Mouse (Mus musculus) heart, adult 8-10 months (tissue): ENCODE data around the gene Klk1b4. TPM values are rescaled to one million over a fixed set of nuclear protein-coding genes. Genes with fewer than 3 reads are reported as not detected.

Experiments used
- DNase-seq: peaks from one replicate; pipeline ENCODE4 v3.0.0; 2022; ENCODE audit warnings: low spot score
- total RNA-seq, 4 experiments: library from RNA; stranded (reverse); gene quantifications; 2 replicates each; pipeline ENCODE4 v1.2.4; 2022

Gene Klk1b4
- total RNA-seq, 4 experiments from 2014 or later: not detected

DNA sequence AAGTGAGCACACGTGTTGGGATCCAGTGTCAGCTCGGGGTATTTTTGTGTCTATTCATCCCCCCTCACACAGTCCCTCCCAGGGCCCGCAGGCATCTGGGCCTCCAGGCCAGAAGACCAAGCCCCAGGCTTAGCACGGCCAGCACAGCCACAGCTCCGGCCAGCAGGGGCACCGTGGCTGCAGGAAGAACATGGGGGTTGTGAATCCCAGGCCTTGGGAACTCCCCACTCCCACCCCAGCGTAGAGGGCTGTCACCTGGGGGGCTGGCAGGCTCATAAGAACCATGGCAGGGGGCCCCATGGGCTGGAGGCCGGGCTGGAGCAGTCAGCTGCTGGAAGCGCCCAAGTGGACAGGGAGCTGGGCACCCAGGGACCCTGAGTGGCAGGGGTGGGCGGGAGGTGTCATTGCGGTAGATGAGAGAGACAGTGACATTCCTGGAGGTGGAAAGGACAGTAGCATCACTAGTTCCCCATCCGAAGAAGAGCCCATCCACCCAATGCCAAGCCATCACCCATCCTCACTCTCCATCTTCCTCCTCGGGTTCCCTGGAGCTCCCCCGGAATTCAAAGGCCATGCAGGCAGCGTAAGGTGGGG lies 45.9 kb downstream of the Klk1b4 start:
- DNase-seq: no peak

DNA sequence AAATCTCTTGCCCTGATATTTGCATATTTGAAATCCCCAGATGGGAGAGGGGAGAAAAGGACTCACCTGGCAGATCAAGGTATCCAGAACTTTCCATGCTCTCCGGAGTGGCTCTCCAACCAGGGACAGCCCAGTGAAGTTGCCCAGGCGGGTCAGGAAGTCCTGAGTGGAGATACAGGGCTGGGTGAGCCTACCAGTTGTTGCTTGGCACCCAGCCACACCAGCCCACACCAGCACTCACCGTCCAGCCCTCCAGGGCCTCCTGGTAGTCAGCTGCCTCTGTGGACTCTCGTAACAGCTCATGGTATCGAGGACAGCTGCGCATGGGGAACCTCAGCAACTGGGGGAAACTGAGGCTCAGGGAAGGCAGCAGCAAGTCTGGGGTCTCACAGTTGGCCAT lies 47.7 kb downstream of the Klk1b4 start:
- no peak for DNase-seq

DNA sequence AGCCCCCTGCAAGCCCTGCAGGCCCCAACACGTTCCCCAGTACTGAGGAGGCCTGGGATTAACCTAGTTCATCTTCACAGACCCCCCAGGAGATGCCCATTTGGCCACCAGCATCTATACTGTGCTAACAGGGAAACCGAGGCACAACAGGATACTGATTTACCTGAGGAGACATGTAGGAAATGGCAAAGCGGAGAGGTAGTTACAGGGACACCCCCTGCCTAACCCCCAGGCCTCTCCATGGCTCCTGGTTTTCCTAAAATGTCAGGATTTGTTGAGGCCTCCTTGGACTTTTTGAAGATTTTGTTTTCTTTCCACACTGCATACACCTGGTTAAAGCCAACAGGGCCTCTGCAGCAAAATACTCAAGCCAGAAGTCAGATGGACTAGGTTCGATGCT lies 50.0 kb downstream of the Klk1b4 start, which contains the start of gene Acp4:
Acp4 (minus strand) TSS at position 101 of the 400 bp plus-strand sequence.
- no peak for DNase-seq

DNA sequence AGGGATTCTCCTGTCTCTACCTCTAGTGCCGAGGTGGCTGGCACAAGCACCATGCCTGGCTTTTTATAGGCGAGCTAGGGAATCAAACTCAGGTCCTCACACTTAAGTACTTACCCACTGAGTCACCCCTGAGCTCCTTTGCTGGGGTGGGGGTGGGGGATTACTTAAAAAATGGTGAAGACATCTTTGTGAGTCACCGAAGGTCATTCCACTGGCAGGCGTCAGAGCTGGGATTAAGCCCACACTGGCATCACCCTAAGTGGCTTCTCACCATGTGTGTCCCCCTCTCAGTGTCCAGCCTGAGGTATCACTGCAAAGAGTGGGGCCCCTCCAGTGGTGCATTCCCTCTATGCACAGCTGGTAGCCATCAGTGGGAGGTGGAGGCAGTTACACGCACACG lies 53.2 kb downstream of the Klk1b4 start:
- no peak for DNase-seq

DNA sequence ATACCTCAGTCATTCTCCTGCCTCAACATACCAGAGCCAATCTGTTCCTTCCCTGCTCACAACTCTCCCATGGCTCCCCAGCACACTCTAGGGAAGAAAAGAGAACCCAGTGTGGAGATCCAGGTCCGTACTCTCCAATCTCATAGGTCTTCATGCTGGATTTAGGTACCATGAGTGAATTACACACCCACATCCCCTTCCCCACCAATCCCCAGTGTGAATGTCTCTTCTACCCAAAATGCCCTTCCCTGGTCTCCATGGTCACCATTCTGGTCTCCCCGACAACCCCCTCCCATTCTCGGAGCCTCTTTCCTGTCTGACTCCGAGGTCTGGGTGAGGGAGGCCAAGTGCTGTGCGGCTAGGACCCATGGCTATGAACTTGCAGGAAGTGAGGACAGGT lies 53.9 kb downstream of the Klk1b4 start, which contains the start of gene Gm15517:
Gm15517 (plus strand) TSS at position 301 of the 400 bp plus-strand sequence.
- no peak for DNase-seq

Other genes starting within 250 kb of the Klk1b4 start
- gene Klk1b1, start 240.7 kb upstream of the Klk1b4 start, total RNA-seq: not detected
- not detected for gene Klk1b9, start 231.4 kb upstream of the Klk1b4 start, total RNA-seq
- gene Klk1b11, start 211.6 kb upstream of the Klk1b4 start, total RNA-seq: not detected
- 1 to 10 TPM; 1.7 to 7.4 (median 4.1) TPM for gene Klk1b26, start 195.3 kb upstream of the Klk1b4 start, total RNA-seq
- not detected for gene Klk1b27, start 155.1 kb upstream of the Klk1b4 start, total RNA-seq
- not detected for gene Klk1b21, start 105.1 kb upstream of the Klk1b4 start, total RNA-seq
- not detected for gene Klk1b22, start 94.8 kb upstream of the Klk1b4 start, total RNA-seq
- not detected for gene Klk1b16, start 70.7 kb upstream of the Klk1b4 start, total RNA-seq
- gene Klk1b24, start 19.2 kb upstream of the Klk1b4 start, total RNA-seq: not detected
- not detected for gene Klk1b3, start 9.2 kb upstream of the Klk1b4 start, total RNA-seq
- not detected for gene Klk1b5, start 8.5 kb downstream of the Klk1b4 start, total RNA-seq
- gene Klk1, start 17.9 kb downstream of the Klk1b4 start, total RNA-seq: under 1 TPM in 2 of 4 experiments, not detected in 2; 0.47 to 0.57 TPM
- not detected for gene Gm36864, start 28.7 kb downstream of the Klk1b4 start, total RNA-seq
- under 1 TPM; 0.31 to 0.98 (median 0.74) TPM for gene 1700028J19Rik, start 39.3 kb downstream of the Klk1b4 start, total RNA-seq
- 10 to 100 TPM in 3 of 4 experiments, 1 to 10 TPM in 1; 8.9 to 18.2 (median 13.7) TPM for gene 2410002F23Rik, start 39.3 kb downstream of the Klk1b4 start, total RNA-seq
- not detected for gene Acp4, start 49.9 kb downstream of the Klk1b4 start, total RNA-seq
- not detected for gene Gm15517, start 54.0 kb downstream of the Klk1b4 start, total RNA-seq
- 1 to 10 TPM in 1 of 4 experiments, under 1 TPM in 3; 0.41 to 1.2 (median 0.67) TPM for gene Clec11a, start 99.5 kb downstream of the Klk1b4 start, total RNA-seq
- 1 to 10 TPM; 1.8 to 4.7 (median 3.3) TPM for gene Shank1, start 102.8 kb downstream of the Klk1b4 start, total RNA-seq
- gene Syt3, start 176.7 kb downstream of the Klk1b4 start, total RNA-seq: 1 to 10 TPM; 2.4 to 3.7 (median 3.1) TPM
- under 1 TPM in 1 of 4 experiments, not detected in 3; 0.46 TPM for gene 1700008O03Rik, start 178.4 kb downstream of the Klk1b4 start, total RNA-seq
- gene Lrrc4b, start 221.6 kb downstream of the Klk1b4 start, total RNA-seq: 10 to 100 TPM; 33.5 to 37.9 (median 36.4) TPM